Mouse (Mus musculus): ENCODE measurements around the gene Ttc9.

GRCm38 (mm10) chr12:81626226-81626861 lies 4.7 kb upstream of the Ttc9 start:
- TF ChIP-seq CTCF (IDR thresholded peaks at IDR 0.05; ENCODE audit: insufficient read depth, low read length) (no peak), POLR2A (IDR thresholded peaks at IDR 0.05; ENCODE audit: borderline replicate concordance, extremely low read depth, low read depth, low read length) (no peak)
